Mouse (Mus musculus): Measurements from ENCODE around the gene Mydgf.

Gene Mydgf

GRCm38 (mm10) chr17:56183658-56184103 is at the start of gene Mydgf:
Gene Mydgf (minus strand): TSS chr17:56183920.
- peak; percentile 96 for DNase-seq (ENCODE audit: low read depth, low spot score)

- DNase-seq (ENCODE audit: low read depth, low spot score): no peak
These were observed 49.7 kb upstream of the Mydgf start for GRCm38 (mm10) chr17:56233389-56233788.

GRCm38 (mm10) chr17:56229943-56230342 is 46.2 kb upstream of the Mydgf start:
- no peak for DNase-seq (ENCODE audit: low read depth, low spot score)

GRCm38 (mm10) chr17:56226566-56226965 is 42.8 kb upstream of the Mydgf start:
- no peak for DNase-seq (ENCODE audit: low read depth, low spot score)

GRCm38 (mm10) chr17:56224916-56225315 is 41.2 kb upstream of the Mydgf start:
- no peak for DNase-seq (ENCODE audit: low read depth, low spot score)

- DNase-seq (ENCODE audit: low read depth, low spot score): no peak
These were observed 36.1 kb upstream of the Mydgf start for GRCm38 (mm10) chr17:56219805-56220204.

- DNase-seq (ENCODE audit: low read depth, low spot score): no peak
These were observed 35.5 kb upstream of the Mydgf start for GRCm38 (mm10) chr17:56219251-56219650.

- peak; percentile 92 for DNase-seq (ENCODE audit: low read depth, low spot score)
These were observed 34.9 kb upstream of the Mydgf start, which contains the start of gene Dpp9 for GRCm38 (mm10) chr17:56218377-56219191. Gene Dpp9 (minus strand): TSS chr17:56218905.

GRCm38 (mm10) chr17:56217670-56218069 is 34.0 kb upstream of the Mydgf start:
- DNase-seq (ENCODE audit: low read depth, low spot score): no peak

GRCm38 (mm10) chr17:56214229-56214628 is 30.5 kb upstream of the Mydgf start:
- DNase-seq (ENCODE audit: low read depth, low spot score): no peak

GRCm38 (mm10) chr17:56212676-56213075 is 29.0 kb upstream of the Mydgf start:
- DNase-seq (ENCODE audit: low read depth, low spot score): no peak

- DNase-seq (ENCODE audit: low read depth, low spot score): no peak
These were observed 27.4 kb upstream of the Mydgf start for GRCm38 (mm10) chr17:56211090-56211489.

GRCm38 (mm10) chr17:56208821-56209220 is 25.1 kb upstream of the Mydgf start:
- no peak for DNase-seq (ENCODE audit: low read depth, low spot score)

GRCm38 (mm10) chr17:56207963-56208530 is 24.3 kb upstream of the Mydgf start:
- no peak for DNase-seq (ENCODE audit: low read depth, low spot score)

- DNase-seq (ENCODE audit: low read depth, low spot score): no peak
These were observed 23.4 kb upstream of the Mydgf start for GRCm38 (mm10) chr17:56206986-56207674.

GRCm38 (mm10) chr17:56206276-56206884 is 22.7 kb upstream of the Mydgf start:
- no peak for DNase-seq (ENCODE audit: low read depth, low spot score)

- DNase-seq (ENCODE audit: low read depth, low spot score): no peak
These were observed 20.0 kb upstream of the Mydgf start for GRCm38 (mm10) chr17:56203729-56204128.

- DNase-seq (ENCODE audit: low read depth, low spot score): no peak
These were observed 18.8 kb upstream of the Mydgf start for GRCm38 (mm10) chr17:56202476-56202875.

GRCm38 (mm10) chr17:56201642-56202041 is 17.9 kb upstream of the Mydgf start:
- no peak for DNase-seq (ENCODE audit: low read depth, low spot score)

- DNase-seq (ENCODE audit: low read depth, low spot score): peak; percentile 34
These were observed 16.9 kb upstream of the Mydgf start for GRCm38 (mm10) chr17:56200586-56200985.

- no peak for DNase-seq (ENCODE audit: low read depth, low spot score)
These were observed 13.1 kb upstream of the Mydgf start for GRCm38 (mm10) chr17:56196860-56197259.

GRCm38 (mm10) chr17:56194765-56195164 is 11.0 kb upstream of the Mydgf start:
- no peak for DNase-seq (ENCODE audit: low read depth, low spot score)

Measured in CD4-positive helper T cell, adult 2 months (primary cell).